In the genomic region with DNA sequence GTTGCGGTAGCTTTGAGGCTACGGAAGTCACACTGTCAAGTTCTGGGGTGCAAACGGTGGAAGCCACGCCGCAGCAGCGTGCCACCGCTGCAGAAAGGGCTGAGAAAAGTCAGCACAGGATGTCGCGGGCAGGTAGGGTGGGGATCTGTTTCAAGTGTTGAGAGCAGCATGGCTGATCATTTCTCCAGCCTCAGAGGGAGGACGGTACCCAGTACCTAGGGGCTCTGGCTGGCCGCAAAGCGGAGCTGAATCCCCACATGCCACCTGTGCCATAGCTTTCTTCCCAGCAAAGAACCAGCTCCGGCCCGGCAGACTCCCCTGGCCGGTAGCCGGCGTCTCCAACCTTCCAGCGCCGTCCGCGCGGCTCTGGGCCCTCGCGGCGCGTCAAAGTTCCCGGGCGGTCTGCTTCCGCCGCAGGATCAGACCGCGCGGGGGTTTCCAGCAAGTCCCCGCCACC, we compare ENCODE assay signal across 8 mouse cellular contexts. TPM values are rescaled to one million over a fixed set of nuclear protein-coding genes. Genes with fewer than 3 reads are reported as not detected.
DNase-seq lines count a peak whose midpoint lies in the region; ATAC-seq and TF ChIP-seq lines count a peak whose summit lies in the region.

No protein-coding gene starts in this region.

- peak overlapping the region; percentile 89 for H3K4me3 ChIP-seq in cortical plate, adult 2 months (ENCODE audit: insufficient read depth, low read length)
- H3K4me3 ChIP-seq in midbrain, embryonic 12.5 days, result peak overlapping the region; percentile 91

- H3K9me3 ChIP-seq in midbrain, embryonic 12.5 days, result 0 out of 2 replicates have a peak, but pooled peaks cover 3% of the 10 kb centered on the region

- no peaks in the 10 kb centered on the region for H3K27me3 ChIP-seq in midbrain, embryonic 12.5 days

- ATAC-seq in inflammation-experienced regulatory T-cells, adult 6 months, result peak; percentile 63
- peak; percentile 73 for ATAC-seq in midbrain, embryonic 12.5 days (ENCODE audit: low FRiP score, low read depth)

- H3K4me2 ChIP-seq in midbrain, embryonic 12.5 days (replicated peaks), result peak overlapping the region; percentile 94

- DNase-seq in layer of hippocampus, adult 9-10 months (ENCODE audit: low spot score), result peak; percentile 46
- no peak for DNase-seq in layer of hippocampus, adult 11-12 months (ENCODE audit: low spot score)
- DNase-seq in urinary bladder, postnatal 10 days (ENCODE audit: low spot score), result no peak
- no peak for DNase-seq in gastrocnemius, adult 8-10 months (ENCODE audit: low spot score in 2 of 2)
- no peak for DNase-seq in cerebellum, postnatal 14 days

- under 1% methylated on average over 34 of the region's 34 CpGs for WGBS in midbrain, embryonic 12.5 days

- no peak for TF ChIP-seq CTCF in cortical plate, adult 2 months (IDR thresholded peaks at IDR 0.05; ENCODE audit: extremely low read depth, insufficient read depth, low read length)

- H3K9ac ChIP-seq in midbrain, embryonic 12.5 days (replicated peaks), result peak overlapping the region; percentile 98

- peak overlapping the region; percentile 82 for H3K27ac ChIP-seq in cortical plate, adult 2 months (ENCODE audit: insufficient read depth, low read length)
- H3K27ac ChIP-seq in midbrain, embryonic 12.5 days (replicated peaks), result peak overlapping the region; percentile 100

- peaks cover 6% of the 10 kb centered on the region for H3K4me1 ChIP-seq in cortical plate, adult 2 months (ENCODE audit: control insufficient read depth, insufficient read depth, low read length)
- peaks cover 21% of the 10 kb centered on the region for H3K4me1 ChIP-seq in midbrain, embryonic 12.5 days

- H3K36me3 ChIP-seq in midbrain, embryonic 12.5 days, result no peaks in the 10 kb centered on the region

- no peak for TF ChIP-seq POLR2A in cortical plate, adult 2 months (IDR thresholded peaks at IDR 0.05; ENCODE audit: extremely low read depth, insufficient read depth, low read length)

RNA-seq across cellular contexts. Expression of gene Creb1, which starts 0.3 kb away (rescaled TPM):
- 14.8 and 15.2 TPM in 2 replicates for polyA plus RNA-seq in cortical plate, adult 2 months (2012; rRNA removed)
- 10 to 100 TPM; 54.6 to 64.3 (median 59.7) TPM for polyA plus RNA-seq in inflammation-experienced regulatory T-cells, adult 6 months (2017; shearing (Covaris generic))
- polyA plus RNA-seq in midbrain, embryonic 12.5 days (2016; fragmentation: Nextera tagmentation; extraction: Ambion mirVana), result 63.5 and 69.6 TPM in 2 replicates
- total RNA-seq in gastrocnemius, adult 8-10 months (2022), result 10 to 100 TPM; 15.1 to 19.7 (median 17.5) TPM
